Mouse (Mus musculus) forebrain, embryonic 16.5 days (tissue): Measurements from ENCODE around the gene Lpin1. TPM values are rescaled to one million over a fixed set of nuclear protein-coding genes. Genes with fewer than 3 reads are reported as not detected.

Experiments
- ATAC-seq: fragments of 200-750 bp; cut with Nextera tagmentation; 2 replicates; pipeline ENCODE4 v1.8.0; 2017; ENCODE audit warnings: mild to moderate bottlenecking, moderate library complexity
- H3K27ac ChIP-seq: fragments of 300-500 bp; sonication (generic); 2 replicates; pipeline ENCODE4 v1.5.1; 2014; ENCODE audit warnings: low read length, control low read depth
- H3K27me3 ChIP-seq: fragments of 300-500 bp; sonication (generic); replicated peaks from 2 replicates; pipeline ENCODE4 v1.6.1; 2014; ENCODE audit warnings: low read length; ENCODE audit not compliant: control insufficient read depth, insufficient read depth
- H3K36me3 ChIP-seq: fragments of 300-500 bp; sonication (generic); 2 replicates; pipeline ENCODE4 v1.6.1; 2014; ENCODE audit not compliant: control insufficient read depth, insufficient read depth
- H3K4me1 ChIP-seq: fragments of 300-500 bp; sonication (generic); replicated peaks from 2 replicates; pipeline ENCODE4 v1.6.1; 2014; ENCODE audit warnings: low read length; ENCODE audit not compliant: control insufficient read depth, insufficient read depth
- H3K4me2 ChIP-seq: fragments of 300-500 bp; sonication (generic); 2 replicates; pipeline ENCODE4 v1.6.1; 2014; ENCODE audit warnings: mild to moderate bottlenecking, low read length, control low read depth
- H3K4me3 ChIP-seq: fragments of 300-500 bp; sonication (generic); replicated peaks from 2 replicates; pipeline ENCODE4 v1.5.1; 2014; ENCODE audit warnings: mild to moderate bottlenecking, low read length, control low read depth
- H3K9ac ChIP-seq: fragments of 300-500 bp; sonication (generic); replicated peaks from 2 replicates; pipeline ENCODE4 v1.6.1; 2014; ENCODE audit warnings: low read depth, low read length, control low read depth
- H3K9me3 ChIP-seq: fragments of 300-500 bp; sonication (generic); 2 replicates; pipeline ENCODE4 v1.6.1; 2016; ENCODE audit warnings: low read length; ENCODE audit not compliant: control insufficient read depth
- WGBS: fragments of 180-500 bp; shearing (Covaris S2); extraction: QIAGEN DNeasy Blood & Tissue Kit; methylation state at CpG from one replicate; pipeline ENCODE4 v1.1.7; 2014; 5-methylcytosine and 5-hydroxymethylcytosine counted together
- polyA plus RNA-seq: library from polyadenylated mRNA; unstranded; fragments of >200 nt; fragmentation: Nextera tagmentation; extraction: Ambion mirVana; gene quantifications from 2 replicates; pipeline ENCODE4 v1.2.1, GENCODE M21; 2015

Lpin1 gene
- polyA plus RNA-seq, 1 experiment from 2014 or later: 19.5 TPM

DNA sequence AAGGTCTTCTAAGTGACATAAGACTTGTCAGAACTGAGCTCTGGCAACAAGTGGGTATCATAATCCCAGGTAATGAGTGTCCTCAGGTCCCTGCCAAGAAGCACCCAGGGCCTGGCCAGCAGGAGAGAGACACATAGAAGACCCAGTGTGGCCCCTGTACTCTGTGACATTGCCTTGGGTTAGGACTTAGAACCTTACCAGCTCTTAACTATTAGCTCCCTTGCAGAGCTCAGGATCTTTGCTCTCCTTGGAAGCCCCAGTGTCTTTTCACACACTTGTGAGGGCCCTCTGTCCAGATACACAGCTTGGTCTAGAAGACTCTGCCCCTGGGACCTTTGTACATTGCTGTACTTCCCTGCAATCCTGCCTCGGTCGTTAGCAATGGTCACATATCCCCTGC is 23.7 kb downstream of the Lpin1 start:
- H3K36me3 ChIP-seq: no peaks in the 10 kb centered on the region
- no peaks in the 10 kb centered on the region for H3K9me3 ChIP-seq
- H3K4me3 ChIP-seq: no peak overlapping the region
- WGBS: 60% methylated on average over 2 of the region's 2 CpGs
- H3K27ac ChIP-seq: no peak overlapping the region
- no peak for ATAC-seq
- H3K4me1 ChIP-seq: peaks cover 50% of the 10 kb centered on the region
- no peak overlapping the region for H3K9ac ChIP-seq
- H3K27me3 ChIP-seq: no peaks in the 10 kb centered on the region
- no peak overlapping the region for H3K4me2 ChIP-seq

DNA sequence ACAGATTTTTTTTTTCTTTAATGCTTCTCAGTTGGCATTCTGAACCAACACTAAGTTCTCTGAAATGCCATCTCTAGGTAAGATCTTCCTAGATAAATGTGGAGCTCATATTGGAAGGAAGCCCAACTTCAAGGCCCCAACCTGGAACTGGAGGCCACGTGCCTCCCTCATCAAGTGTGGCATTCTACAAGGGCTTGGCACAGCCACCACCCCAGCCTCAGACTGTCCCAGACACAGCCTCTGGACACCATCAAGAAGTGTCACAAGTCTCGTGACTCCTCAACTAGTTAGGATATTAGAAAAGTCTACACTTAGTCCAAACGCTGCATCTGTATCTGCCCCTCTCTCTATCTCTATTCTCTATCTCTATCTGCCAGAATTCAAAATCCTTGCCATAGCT is 25.8 kb downstream of the Lpin1 start:
- no peak overlapping the region for H3K9ac ChIP-seq
- H3K27me3 ChIP-seq: no peaks in the 10 kb centered on the region
- no peak overlapping the region for H3K4me3 ChIP-seq
- WGBS: 81% methylated on average over 3 of the region's 3 CpGs
- ATAC-seq: no peak
- no peaks in the 10 kb centered on the region for H3K36me3 ChIP-seq
- H3K9me3 ChIP-seq: no peaks in the 10 kb centered on the region
- H3K27ac ChIP-seq: no peak overlapping the region
- peaks cover 33% of the 10 kb centered on the region for H3K4me1 ChIP-seq
- no peak overlapping the region for H3K4me2 ChIP-seq

DNA sequence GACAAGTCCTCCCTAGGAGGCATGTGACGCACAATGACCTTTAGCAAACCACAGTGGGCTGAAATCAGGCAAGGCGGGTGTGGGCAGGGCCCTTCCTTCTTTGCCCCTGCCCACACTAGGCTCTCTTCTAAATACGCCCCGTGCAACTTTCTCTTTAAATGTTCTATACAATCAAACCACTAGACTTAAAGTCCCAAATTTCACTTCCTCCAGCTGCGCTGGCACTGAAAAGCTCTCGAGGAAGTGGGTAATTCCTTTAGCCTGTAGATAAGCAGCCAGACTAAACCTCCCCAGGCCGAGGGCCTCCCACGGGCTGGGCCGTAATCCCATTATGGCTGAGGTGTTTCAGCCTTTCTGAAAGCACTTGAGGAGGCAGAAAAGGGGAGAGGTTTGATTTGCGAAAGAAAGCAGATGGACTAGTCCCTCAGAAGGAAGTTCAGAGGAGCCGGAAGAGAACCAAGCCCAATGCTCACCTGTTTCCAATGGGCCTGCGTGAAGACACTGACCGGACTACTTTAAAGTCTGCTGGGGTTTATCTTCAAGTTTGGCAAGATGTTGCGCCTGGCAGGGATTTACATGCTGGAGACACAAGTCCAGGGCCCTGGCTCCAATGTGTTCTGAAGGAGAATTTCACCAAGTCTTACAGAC is 26.6 kb downstream of the Lpin1 start:
- Histone ChIP-seq H3K36me3 (no peaks in the 10 kb centered on the region), H3K4me2 (no peak overlapping the region), H3K9me3 (no peaks in the 10 kb centered on the region), H3K27me3 (no peaks in the 10 kb centered on the region), H3K4me1 (peaks cover 31% of the 10 kb centered on the region), H3K9ac (no peak overlapping the region), H3K4me3 (no peak overlapping the region), H3K27ac (no peak overlapping the region)
- ATAC-seq: no peak
- WGBS: 31% methylated on average over 14 of the region's 14 CpGs

DNA sequence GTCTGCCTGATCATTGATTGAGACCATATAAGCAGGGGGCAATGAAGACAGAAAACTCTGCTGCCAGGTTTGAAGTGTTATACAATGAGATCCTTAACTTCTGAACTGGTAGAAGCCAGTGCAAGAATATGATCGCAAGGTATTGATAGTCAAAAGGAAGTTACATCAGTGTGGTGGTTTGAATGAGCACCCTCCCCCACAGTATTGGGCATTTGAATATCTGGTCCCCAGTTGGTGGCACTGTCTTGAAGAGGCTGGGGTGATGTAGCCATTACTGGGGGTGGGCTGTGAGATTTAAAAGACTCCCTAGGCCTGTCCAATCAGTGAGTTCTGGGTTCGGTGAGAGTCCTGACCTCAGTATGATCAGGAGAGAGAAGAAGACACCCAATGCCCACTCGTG is 27.5 kb downstream of the Lpin1 start:
- ATAC-seq: no peak
- no peak overlapping the region for H3K4me2 ChIP-seq
- H3K9ac ChIP-seq: no peak overlapping the region
- no peak overlapping the region for H3K4me3 ChIP-seq
- H3K36me3 ChIP-seq: no peaks in the 10 kb centered on the region
- no peaks in the 10 kb centered on the region for H3K9me3 ChIP-seq
- 86% methylated on average over 3 of the region's 3 CpGs for WGBS
- no peaks in the 10 kb centered on the region for H3K27me3 ChIP-seq
- peaks cover 26% of the 10 kb centered on the region for H3K4me1 ChIP-seq
- H3K27ac ChIP-seq: no peak overlapping the region

DNA sequence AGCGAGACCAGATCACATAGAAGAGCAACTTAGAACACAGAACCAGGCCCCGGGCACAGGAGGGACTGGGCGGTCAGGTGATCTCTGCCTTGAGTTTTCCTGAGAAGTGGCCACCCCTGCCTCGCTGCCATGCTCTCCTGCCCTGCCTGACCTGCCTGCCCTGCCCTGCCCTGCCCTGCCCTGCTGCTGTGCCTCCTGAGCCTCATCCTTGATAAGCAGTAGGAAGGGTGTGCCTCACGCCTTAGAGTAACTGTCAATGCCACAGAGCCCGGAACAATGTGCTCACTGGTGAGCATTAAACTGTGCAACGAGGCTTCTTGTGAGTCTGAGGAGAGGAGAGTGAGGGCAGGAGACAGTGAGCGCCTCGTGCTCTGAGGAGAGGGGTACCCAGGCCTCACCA is 30.5 kb downstream of the Lpin1 start:
- ATAC-seq: no peak
- H3K4me3 ChIP-seq: no peak overlapping the region
- H3K27me3 ChIP-seq: no peaks in the 10 kb centered on the region
- no peak overlapping the region for H3K9ac ChIP-seq
- H3K27ac ChIP-seq: no peak overlapping the region
- H3K4me2 ChIP-seq: no peak overlapping the region
- 72% methylated on average over 9 of the region's 9 CpGs for WGBS
- peaks cover 7% of the 10 kb centered on the region for H3K36me3 ChIP-seq
- H3K9me3 ChIP-seq: no peaks in the 10 kb centered on the region
- peaks cover 9% of the 10 kb centered on the region for H3K4me1 ChIP-seq

DNA sequence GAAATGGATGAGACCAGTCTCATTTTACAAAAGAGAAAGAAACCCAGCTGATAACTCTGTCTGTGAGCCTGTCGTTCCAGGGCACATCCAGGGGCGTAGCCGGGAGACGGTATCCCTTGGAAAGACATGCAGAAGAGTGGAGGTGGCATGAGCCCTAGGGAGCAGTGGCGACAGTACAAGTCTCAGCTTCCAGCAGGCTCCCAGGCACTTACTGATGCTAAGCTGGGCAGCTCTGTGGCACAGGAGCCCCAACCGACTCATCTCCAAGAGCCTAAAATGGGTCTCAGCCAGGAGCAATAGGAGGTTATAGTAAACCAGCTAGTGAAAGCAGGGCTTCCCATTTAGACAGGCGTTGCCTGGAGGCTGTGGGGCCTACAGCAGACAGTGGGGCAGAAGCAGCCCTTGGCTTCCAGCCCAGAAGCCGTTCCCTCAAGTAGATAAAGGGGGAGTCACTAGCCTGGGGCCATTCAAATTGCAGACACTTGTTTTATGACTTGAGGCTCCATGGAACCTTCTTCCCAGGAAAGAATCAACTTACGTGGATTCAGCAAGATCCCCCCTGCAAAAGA is 33.0 kb downstream of the Lpin1 start:
- Histone ChIP-seq H3K27me3 (no peaks in the 10 kb centered on the region), H3K36me3 (peaks cover 7% of the 10 kb centered on the region), H3K9ac (no peak overlapping the region), H3K4me1 (peaks cover 5% of the 10 kb centered on the region; the same call in 1 of the 2 replicates), H3K4me3 (no peak overlapping the region), H3K27ac (no peak overlapping the region), H3K9me3 (no peaks in the 10 kb centered on the region), H3K4me2 (no peak overlapping the region)
- ATAC-seq: no peak
- 48% methylated on average over 9 of the region's 9 CpGs for WGBS

DNA sequence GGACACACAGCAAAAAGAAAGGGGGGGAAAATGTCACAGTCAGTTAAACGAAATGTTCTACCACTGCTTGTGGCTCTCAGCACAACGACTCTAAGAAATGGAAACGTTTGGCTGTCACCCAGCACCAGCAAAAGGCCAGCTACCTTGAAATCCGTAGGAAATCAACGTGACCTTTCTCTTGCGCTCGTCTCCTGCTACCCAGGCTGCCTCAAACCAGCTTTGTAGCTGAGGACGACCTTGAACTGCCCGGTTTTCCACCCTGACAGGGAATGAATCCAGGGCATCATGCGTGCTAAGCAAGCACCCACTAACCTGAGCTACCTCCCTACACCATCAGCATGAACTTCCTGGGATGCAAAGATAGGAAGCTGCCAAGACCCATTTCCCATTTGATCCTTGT is 39.5 kb downstream of the Lpin1 start:
- Histone ChIP-seq H3K4me3 (no peak overlapping the region), H3K27me3 (no peaks in the 10 kb centered on the region), H3K27ac (no peak overlapping the region), H3K36me3 (peaks cover 13% of the 10 kb centered on the region), H3K4me2 (no peak overlapping the region), H3K9ac (no peak overlapping the region), H3K9me3 (no peaks in the 10 kb centered on the region), H3K4me1 (no peaks in the 10 kb centered on the region)
- 90% methylated on average over 10 of the region's 10 CpGs for WGBS
- no peak for ATAC-seq

DNA sequence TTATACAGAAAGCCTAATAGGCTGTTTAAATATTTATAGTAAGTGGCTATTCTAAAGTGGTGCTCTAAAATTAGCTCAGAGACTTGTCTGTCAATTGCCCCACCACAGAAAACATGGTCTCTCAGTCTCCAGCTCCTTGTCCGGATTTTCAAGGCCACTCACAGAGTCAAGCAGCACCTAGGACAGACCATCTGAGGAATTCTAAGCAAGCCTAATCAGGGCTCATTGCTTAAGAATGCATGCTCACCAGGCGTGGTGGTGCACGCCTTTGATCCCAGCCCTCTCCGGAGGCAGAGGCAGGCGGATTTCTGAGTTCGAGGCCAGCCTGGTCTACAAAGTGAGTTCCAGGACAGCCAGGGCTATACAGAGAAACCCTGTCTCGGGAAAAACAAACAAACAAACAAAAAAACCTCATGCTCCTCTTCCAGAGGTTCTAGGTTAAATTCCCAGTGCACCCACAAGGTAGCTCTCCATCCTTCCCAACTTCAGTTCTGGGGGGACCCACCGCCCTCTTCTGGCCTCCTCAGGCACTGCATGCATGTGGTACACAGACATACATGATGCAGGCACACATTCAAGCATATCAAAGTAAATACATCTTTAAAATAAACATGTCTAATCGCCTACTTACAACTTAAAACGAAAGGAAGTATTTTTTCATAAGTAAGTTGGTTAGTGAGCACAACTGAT is 40.2 kb downstream of the Lpin1 start:
- WGBS: 94% methylated on average over 10 of the region's 10 CpGs
- Histone ChIP-seq H3K4me3 (no peak overlapping the region), H3K9ac (no peak overlapping the region), H3K36me3 (peaks cover 10% of the 10 kb centered on the region), H3K9me3 (no peaks in the 10 kb centered on the region), H3K4me1 (no peaks in the 10 kb centered on the region), H3K27me3 (no peaks in the 10 kb centered on the region), H3K27ac (no peak overlapping the region), H3K4me2 (no peak overlapping the region)
- no peak for ATAC-seq

DNA sequence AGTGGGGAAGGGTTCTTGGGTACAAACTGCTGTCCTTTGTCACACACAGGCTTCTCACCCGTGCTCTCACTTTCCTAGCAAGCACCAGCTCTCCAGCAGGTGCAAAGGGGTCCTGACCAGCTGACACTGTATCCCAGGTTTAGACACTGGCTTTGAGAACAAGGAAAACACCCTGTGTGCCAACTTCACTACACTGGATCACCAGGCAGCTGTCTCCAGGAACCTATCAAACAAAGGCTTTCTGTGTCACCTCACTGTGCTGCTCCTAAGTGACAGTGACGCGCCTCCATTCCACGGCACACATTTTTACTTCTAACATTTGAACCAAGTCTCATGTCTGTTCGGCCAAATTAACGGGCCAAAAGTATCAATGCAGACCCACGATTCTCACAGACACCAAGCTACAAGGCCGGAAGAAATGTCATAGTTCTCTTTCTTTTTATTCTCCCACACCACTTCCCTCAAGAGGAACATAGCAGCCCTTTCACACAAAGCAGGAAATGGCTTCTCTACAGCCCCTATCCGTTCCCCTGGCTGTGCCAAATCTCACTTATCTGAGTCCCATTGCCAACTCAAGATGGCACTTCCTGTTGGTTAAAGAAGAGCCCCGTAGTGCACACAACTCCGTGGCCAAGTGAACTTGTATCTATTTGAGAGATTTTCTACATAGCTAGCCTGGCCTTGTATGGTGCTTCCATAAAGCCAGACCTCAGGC is 41.7 kb downstream of the Lpin1 start:
- Histone ChIP-seq H3K9ac (no peak overlapping the region), H3K4me3 (no peak overlapping the region), H3K9me3 (no peaks in the 10 kb centered on the region), H3K4me2 (no peak overlapping the region), H3K36me3 (peaks cover 13% of the 10 kb centered on the region), H3K4me1 (no peaks in the 10 kb centered on the region), H3K27me3 (no peaks in the 10 kb centered on the region), H3K27ac (no peak overlapping the region)
- ATAC-seq: peak; percentile 40; the same call in 1 of the 2 replicates
- WGBS: 64% methylated on average over 11 of the region's 11 CpGs
